Mouse (Mus musculus): ENCODE data around the gene Strn3.
"Not testable (repeated sequence)": the region's sequence is repeated elsewhere in the genome, so short reads cannot be mapped to it uniquely, and the experiment has no call there.

Strn3 gene

GRCm38 (mm10) chr12:51692870-51693269 is 1.2 kb upstream of the Strn3 start:
- DNase-seq: not testable (repeated sequence)

GRCm38 (mm10) chr12:51690893-51691844 is 528 bp downstream of the Strn3 start, which contains the start of gene Ap4s1:
Gene Ap4s1, plus strand, starts transcription at chr12:51691033.
- peak; percentile 55 to 71 for DNase-seq

- DNase-seq: no peak
Measured at GRCm38 (mm10) chr12:51688546-51688945, 3.2 kb downstream of the Strn3 start.

- DNase-seq: no peak
Measured at GRCm38 (mm10) chr12:51678844-51679243, 12.9 kb downstream of the Strn3 start.

- no peak for DNase-seq
Measured at GRCm38 (mm10) chr12:51676442-51676841, 15.3 kb downstream of the Strn3 start.

- no peak for DNase-seq
Measured at GRCm38 (mm10) chr12:51673270-51673669, 18.4 kb downstream of the Strn3 start.

GRCm38 (mm10) chr12:51671231-51671891 is 20.3 kb downstream of the Strn3 start:
- DNase-seq: no peak

- DNase-seq: no peak
Measured at GRCm38 (mm10) chr12:51666708-51667430, 24.8 kb downstream of the Strn3 start.

GRCm38 (mm10) chr12:51663908-51664307 is 27.8 kb downstream of the Strn3 start:
- DNase-seq: no peak

- DNase-seq: peak in 1 of 2 experiments; percentile 33
Measured at GRCm38 (mm10) chr12:51663011-51663410, 28.7 kb downstream of the Strn3 start.

- DNase-seq: no peak
Measured at GRCm38 (mm10) chr12:51655944-51656465, 35.7 kb downstream of the Strn3 start.

- not testable (repeated sequence) for DNase-seq
Measured at GRCm38 (mm10) chr12:51649401-51649800, 42.3 kb downstream of the Strn3 start.

GRCm38 (mm10) chr12:51641871-51642270 is 49.8 kb downstream of the Strn3 start:
- DNase-seq: no peak

GRCm38 (mm10) chr12:51636689-51637470 is 54.8 kb downstream of the Strn3 start:
- DNase-seq: no peak

- no peak for DNase-seq
Measured at GRCm38 (mm10) chr12:51636260-51636659, 55.4 kb downstream of the Strn3 start.

GRCm38 (mm10) chr12:51633481-51633880 is 58.2 kb downstream of the Strn3 start:
- DNase-seq: peak; percentile 20 to 39

GRCm38 (mm10) chr12:51623366-51623694 is 68.4 kb downstream of the Strn3 start:
- DNase-seq: no peak

GRCm38 (mm10) chr12:51622670-51623365 is 68.9 kb downstream of the Strn3 start:
- no peak for DNase-seq

GRCm38 (mm10) chr12:51621161-51621560 is 70.5 kb downstream of the Strn3 start:
- no peak for DNase-seq

GRCm38 (mm10) chr12:51620572-51620971 is 71.1 kb downstream of the Strn3 start:
- DNase-seq: no peak

- DNase-seq: peak; percentile 19 to 30
Measured at GRCm38 (mm10) chr12:51612361-51612760, 79.3 kb downstream of the Strn3 start.

GRCm38 (mm10) chr12:51606138-51606537 is 85.6 kb downstream of the Strn3 start:
- DNase-seq: no peak

Measured in kidney, adult 8-10 months (tissue).